Mouse (Mus musculus) kidney, adult 9 months (tissue): ENCODE results near the gene Pla2g2c.

Experiments used
- DNase-seq: peaks from one replicate; pipeline ENCODE4 v3.0.0; 2022

Gene Pla2g2c

GRCm38 (mm10) chr4:138709944-138710343 is 14.6 kb upstream of the Pla2g2c start:
- DNase-seq: no peak

DNA sequence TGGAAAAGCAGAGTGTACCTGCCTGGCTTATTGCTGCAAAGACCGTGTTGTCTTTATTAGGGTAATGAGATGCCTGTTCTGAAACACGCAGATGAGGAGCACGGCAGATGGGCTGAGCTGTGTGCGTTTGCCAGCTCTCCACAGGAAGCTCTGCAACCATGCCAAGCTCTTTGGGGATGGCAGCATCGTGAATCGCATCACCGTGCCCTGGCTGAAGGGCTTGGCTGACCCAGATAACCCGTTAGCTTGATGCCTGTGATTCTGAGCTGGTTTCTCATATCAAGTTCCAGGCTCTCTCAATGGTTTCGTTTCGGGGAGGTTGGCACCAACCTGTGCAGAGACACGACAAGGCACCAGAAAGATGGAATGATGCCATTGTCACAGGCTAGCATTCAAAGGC is 14.0 kb upstream of the Pla2g2c start:
- DNase-seq: no peak

- DNase-seq: no peak
Measured at GRCm38 (mm10) chr4:138711051-138711820, 13.4 kb upstream of the Pla2g2c start.

DNA sequence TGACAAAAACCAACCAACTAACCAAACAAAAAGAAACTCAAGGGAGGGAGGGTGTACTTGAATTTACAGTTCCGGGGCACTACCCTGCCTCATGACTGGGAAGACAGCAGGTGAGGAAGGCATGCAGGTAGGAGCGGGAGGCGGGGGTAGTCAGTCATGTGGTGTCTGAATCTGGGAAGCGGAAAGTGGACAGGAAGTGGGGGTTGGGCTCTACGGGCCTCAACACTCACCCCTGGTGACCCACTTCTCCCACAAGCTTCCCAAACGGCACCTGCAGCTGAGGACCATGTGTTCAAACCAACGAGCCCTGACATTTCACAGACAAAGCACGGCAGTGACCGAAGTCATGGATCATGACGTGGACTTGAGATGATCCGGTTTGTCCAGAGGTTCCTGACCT is 12.5 kb upstream of the Pla2g2c start:
- no peak for DNase-seq

- DNase-seq: no peak
Measured at GRCm38 (mm10) chr4:138712621-138713020, 12.0 kb upstream of the Pla2g2c start.

DNA sequence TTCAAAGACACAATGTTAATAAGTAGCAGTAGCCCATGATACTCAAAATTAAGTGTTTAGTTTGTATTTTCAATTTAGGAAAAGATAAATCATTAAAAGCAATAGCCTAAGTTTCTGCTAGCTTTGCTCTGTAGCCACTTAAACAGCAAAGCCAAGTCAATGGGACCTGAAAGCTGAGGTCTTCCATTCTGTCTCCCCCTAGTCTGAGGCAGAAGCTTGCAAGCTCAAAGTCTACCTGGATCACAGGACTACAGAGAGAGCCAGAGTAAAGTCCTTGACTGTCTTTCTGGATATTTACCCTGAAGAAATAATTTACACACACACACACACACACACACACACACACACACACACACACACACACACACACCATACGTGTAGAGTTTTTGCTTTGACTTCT is 10.4 kb upstream of the Pla2g2c start:
- DNase-seq: peak; percentile 73

DNA sequence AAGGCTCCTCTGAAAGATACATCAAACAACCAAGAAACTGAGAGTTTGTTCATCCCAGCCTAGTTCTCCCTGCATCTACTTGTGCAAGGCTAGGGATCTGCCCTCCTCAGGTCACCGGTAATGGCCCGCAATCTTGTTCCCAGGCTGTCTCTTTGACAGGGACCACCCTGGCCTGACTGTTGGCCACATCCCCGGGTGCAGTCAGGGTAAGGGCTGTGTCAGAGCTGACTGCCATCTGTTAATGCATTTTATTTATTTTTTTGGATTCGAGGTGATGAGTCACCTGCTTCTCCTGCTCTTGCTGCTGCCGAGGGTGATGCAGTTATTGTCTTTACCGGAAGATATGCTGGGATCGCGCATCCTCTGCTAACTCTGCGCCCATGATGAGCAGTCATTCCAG is 7.9 kb upstream of the Pla2g2c start:
- no peak for DNase-seq

- no peak for DNase-seq
Measured at GRCm38 (mm10) chr4:138718586-138719263, 5.9 kb upstream of the Pla2g2c start.

- no peak for DNase-seq
Measured at GRCm38 (mm10) chr4:138719264-138719596, 5.4 kb upstream of the Pla2g2c start.

- DNase-seq: peak; percentile 85
Measured at GRCm38 (mm10) chr4:138723493-138724281, 905 bp upstream of the Pla2g2c start.

- peak; percentile 95 for DNase-seq
Measured at GRCm38 (mm10) chr4:138725127-138725461, 502 bp downstream of the Pla2g2c start.

GRCm38 (mm10) chr4:138725751-138726150 is 1.2 kb downstream of the Pla2g2c start:
- DNase-seq: peak; percentile 52

- DNase-seq: peak; percentile 93
Measured at GRCm38 (mm10) chr4:138729018-138729703, 4.6 kb downstream of the Pla2g2c start.

DNA sequence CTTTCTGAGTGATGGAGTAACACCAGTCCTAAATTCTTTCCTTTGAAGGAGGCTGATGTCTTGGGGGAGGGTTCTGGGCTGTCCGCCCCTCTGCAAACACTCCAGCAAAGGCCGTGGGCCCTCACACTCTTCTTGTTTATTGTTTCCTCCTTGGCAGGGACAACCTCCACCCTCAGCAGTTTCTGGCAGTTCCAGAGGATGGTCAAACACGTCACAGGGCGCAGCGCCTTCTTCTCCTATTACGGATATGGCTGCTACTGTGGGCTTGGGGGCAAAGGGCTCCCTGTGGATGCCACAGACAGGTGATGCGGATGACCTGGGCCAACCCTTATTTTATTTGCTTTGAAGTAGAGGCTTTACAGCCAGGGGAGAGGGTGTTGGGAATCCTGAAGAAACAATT is 9.5 kb downstream of the Pla2g2c start:
- DNase-seq: peak; percentile 56

DNA sequence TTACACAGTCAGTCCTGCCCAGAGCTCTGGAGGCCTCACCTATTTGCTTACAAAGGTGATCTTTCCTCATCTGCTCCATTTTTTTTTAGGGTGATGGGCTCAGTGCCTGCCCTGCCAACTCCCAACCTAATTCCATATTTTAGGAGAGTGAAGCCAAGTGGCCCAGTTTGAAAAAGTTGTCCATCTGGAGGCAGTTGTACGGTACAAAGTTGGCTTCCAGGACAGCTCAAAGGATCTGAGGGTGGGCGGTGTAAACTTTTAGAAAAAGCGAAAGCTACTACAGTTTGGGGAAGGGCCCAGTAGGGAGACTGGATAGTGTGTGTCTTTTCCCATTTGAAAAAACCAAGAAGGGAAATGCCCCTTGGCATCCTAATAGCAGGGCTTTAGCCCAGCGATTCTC is 10.3 kb downstream of the Pla2g2c start:
- DNase-seq: no peak

- DNase-seq: no peak
Measured at GRCm38 (mm10) chr4:138737031-138737430, 12.4 kb downstream of the Pla2g2c start, which contains the start of gene Ubxn10. TSS of gene Ubxn10 (minus strand) at chr4:138737167.

- no peak for DNase-seq
Measured at GRCm38 (mm10) chr4:138739136-138739851, 14.7 kb downstream of the Pla2g2c start.

- peak; percentile 59 for DNase-seq
Measured at GRCm38 (mm10) chr4:138745884-138746283, 21.3 kb downstream of the Pla2g2c start.

GRCm38 (mm10) chr4:138746866-138747265 is 22.3 kb downstream of the Pla2g2c start:
- DNase-seq: no peak

DNA sequence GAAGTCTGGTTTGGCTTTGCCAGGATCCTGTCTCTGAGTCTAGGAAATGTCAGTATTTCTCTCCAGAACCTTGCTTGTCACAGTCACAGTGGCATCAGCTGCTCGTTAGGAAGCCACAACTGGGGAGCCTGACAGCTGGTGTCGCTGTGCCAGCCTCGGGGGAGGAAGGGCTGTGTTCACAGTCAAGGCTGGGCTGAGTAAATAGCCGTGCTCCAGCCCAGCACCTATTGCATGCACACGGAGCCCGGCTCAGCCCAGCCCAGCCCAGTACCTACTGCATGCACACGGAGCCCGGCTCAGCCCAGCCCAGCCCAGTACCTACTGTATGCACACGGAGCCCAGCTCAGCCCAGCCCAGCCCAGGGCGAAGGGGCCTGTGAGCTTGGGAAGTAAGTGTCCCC is 23.3 kb downstream of the Pla2g2c start:
- DNase-seq: no peak

DNA sequence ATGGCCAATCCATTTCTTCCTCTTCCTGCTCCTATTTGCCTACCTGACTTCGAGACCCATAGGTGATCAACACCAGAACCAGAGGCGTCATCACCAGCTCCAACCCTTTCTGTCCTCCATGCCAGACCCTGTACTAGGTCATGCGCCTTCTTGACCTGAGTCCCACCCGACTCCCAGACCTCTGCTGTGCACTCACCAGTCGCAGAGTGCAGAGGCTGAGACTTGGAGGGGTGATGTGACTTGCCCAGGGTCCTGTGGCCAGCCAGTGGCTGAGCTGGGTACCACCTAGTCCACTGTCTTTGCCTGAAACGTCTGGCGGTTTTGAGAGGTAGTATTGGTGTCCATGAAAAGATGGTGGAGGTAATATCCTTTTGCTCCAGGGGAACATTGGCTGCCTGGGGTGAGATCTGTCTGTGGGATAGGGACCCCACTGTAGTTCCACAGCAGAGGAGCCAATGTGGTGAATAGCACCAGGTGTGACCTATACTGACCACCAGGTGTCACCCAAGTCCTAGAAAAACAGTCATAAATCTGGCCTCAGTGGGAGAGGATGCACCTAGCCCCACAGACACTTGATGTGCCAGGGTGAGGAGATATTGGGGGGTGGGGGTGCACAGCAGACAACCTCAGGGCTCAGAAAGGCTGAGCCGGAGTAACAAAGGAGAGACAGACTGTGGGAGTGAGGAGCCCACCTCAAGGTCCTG is 23.9 kb downstream of the Pla2g2c start:
- peak; percentile 68 for DNase-seq

GRCm38 (mm10) chr4:138752603-138753002 is 28.0 kb downstream of the Pla2g2c start:
- no peak for DNase-seq
